Mouse (Mus musculus) adipose tissue, adult 10 weeks (tissue): ENCODE results near the gene Ppip5k2. TPM values are rescaled to one million over a fixed set of nuclear protein-coding genes. Genes with fewer than 3 reads are reported as not detected.

Source experiments
- polyA plus RNA-seq: library from polyadenylated mRNA; stranded (reverse); fragments of 350-450 nt; fragmentation: Illumina TruSeq; extraction: RNeasy Lipid Tissue Mini Kit (QIAGEN cat#74804); gene quantifications from one replicate; pipeline ENCODE4 v1.2.3, GENCODE M21; 2014; ENCODE audit warnings: low read depth, low replicate concordance

Ppip5k2 gene
- 11.2 TPM for polyA plus RNA-seq

DNA sequence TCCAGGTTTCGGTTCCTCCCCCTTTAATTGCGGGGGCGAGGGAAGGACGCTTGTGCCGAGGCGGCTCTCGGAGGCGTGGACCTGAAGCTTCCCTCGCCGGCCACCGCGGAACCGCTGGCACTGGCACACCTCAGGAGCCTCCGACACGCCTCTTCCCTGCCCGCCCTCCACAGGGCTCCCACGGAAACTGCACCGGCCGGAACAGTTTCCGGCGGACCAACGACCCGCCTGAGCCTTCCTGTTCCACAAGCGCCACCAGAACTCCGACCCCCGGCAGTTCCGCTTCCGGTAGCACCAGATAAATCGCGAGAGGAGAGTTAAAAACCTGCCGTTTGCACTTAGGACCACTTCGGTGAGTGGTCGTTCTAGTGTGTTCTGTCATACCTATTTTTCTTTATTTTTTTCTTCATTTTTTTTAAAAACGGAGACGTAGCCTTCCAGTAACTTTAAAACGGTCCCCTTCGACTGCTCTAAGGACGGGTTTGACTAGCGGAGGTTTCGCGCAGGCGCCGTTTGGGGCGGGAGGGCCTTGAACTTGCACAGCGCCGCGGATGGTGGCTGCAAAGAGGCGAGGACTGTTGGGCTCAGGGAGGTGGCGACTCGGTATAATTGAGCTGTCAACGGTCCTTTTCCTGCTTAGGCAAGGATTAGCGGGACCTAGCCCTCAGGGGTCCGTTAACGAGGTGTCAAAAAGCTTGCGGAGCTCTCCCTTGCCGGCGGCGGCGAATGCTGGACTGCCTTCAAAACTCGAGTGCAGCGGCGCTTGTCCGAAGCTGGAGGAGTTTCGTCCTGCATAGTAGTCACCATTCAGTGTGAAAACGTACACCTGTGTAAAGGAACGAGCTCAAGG lies at the start of gene Ppip5k2, which contains the start of gene Gin1:
Ppip5k2 (minus strand) TSS at position 508 of the 850 bp plus-strand sequence.
Gin1 (plus strand) TSS at position 269 of the 850 bp plus-strand sequence.

DNA sequence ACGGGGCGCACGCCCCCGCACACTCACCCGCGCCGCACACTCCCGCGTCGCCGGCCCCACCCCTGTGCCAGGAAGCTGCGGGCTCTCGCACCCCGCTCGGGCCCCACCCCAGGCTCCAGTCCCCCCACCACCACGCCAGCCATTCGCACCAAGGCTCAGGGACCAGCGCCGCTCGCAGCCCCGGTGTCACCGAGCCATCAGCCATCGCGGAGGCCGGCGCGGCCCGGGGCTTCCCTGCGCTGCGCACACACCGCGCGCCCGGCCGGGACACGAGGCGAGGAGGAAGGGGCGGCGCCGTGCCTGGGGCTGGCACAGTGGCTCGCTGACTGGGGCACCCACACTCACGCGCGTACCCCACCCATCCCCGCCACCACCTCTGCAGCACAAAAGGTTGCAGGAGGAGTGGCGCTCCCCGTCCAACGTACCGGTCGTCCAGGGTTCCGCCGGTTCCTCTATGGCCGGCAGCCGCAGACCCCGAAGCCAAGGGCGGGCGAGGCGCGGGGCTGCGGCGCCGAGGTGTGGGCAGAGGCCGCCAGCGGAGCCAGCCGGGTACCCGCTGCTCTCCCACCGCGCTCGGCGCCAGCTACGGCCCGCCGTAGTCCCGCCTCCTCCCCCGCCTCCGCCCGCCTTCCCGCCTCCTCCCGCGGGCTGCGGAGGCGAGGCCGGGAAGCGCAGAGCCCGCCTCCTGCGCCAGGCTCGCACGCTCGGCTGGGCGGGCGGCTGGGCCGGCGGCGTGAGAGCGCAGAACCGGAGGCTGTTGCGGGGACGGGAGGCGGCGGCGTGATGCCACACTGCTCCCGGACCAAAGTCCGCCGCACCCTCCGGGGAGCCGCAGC lies 108.6 kb downstream of the Ppip5k2 start, which contains the start of gene D1Ertd622e:
D1Ertd622e (minus strand) TSS at position 669 of the 836 bp plus-strand sequence.

Other genes starting within 250 kb of the Ppip5k2 start
- gene D1Ertd622e, start 108.3 kb downstream of the Ppip5k2 start, polyA plus RNA-seq = 26.3 TPM
- 12.6 TPM for gene Gin1, start 239 bp downstream of the Ppip5k2 start, polyA plus RNA-seq